In genomic region chr7:99626376-99627270, GRCm38 (mm10) we compare ENCODE assay signal across 7 mouse cellular contexts. TPM values are rescaled to one million over a fixed set of nuclear protein-coding genes. Genes with fewer than 3 reads are reported as not detected.
DNase-seq lines count a peak whose midpoint lies in the region; ATAC-seq and TF ChIP-seq lines count a peak whose summit lies in the region.

TSS of gene Tpbgl (minus strand) at chr7:99627103.

- H3K4me3 ChIP-seq in ES-Bruce4 (ENCODE audit: low read depth, low read length) = peak within 1 kb of the TSS; percentile 61
- peak within 1 kb of the TSS; percentile 50 for H3K4me3 ChIP-seq in forebrain, embryonic 13.5 days
- H3K4me3 ChIP-seq in midbrain, embryonic 11.5 days (ENCODE audit: low read depth, low read length) = peak within 1 kb of the TSS; percentile 44
- peak within 1 kb of the TSS; percentile 50 for H3K4me3 ChIP-seq in stomach, embryonic 16.5 days (replicated peaks; ENCODE audit: low read length)

- no peak for TF ChIP-seq EP300 in ES-Bruce4 (IDR thresholded peaks at IDR 0.05; ENCODE audit: insufficient read depth, low read depth, low read length)

- H3K27me3 ChIP-seq in ES-Bruce4 (ENCODE audit: control insufficient read depth, insufficient read depth, low read length, poor library complexity, severe bottlenecking) = peaks cover 9% of the 10 kb centered on the region
- H3K27me3 ChIP-seq in forebrain, embryonic 13.5 days = peaks cover 78% of the 10 kb centered on the region
- H3K27me3 ChIP-seq in midbrain, embryonic 11.5 days (ENCODE audit: control insufficient read depth, insufficient read depth, low read length) = peaks cover 55% of the 10 kb centered on the region
- H3K27me3 ChIP-seq in stomach, embryonic 16.5 days (ENCODE audit: control insufficient read depth, insufficient read depth, low read length) = peaks cover 38% of the 10 kb centered on the region

- ATAC-seq in forebrain, embryonic 13.5 days = peak; percentile 34
- peak; percentile 41 for ATAC-seq in midbrain, embryonic 11.5 days (ENCODE audit: low FRiP score)
- ATAC-seq in stomach, embryonic 16.5 days (ENCODE audit: insufficient read depth, low FRiP score) = peak; percentile 65

- no peaks in the 10 kb centered on the region for H3K36me3 ChIP-seq in ES-Bruce4 (ENCODE audit: control insufficient read depth, insufficient read depth, low read length, poor library complexity, severe bottlenecking)
- no peaks in the 10 kb centered on the region for H3K36me3 ChIP-seq in forebrain, embryonic 13.5 days (ENCODE audit: poor library complexity, severe bottlenecking)
- no peaks in the 10 kb centered on the region for H3K36me3 ChIP-seq in midbrain, embryonic 11.5 days (ENCODE audit: control insufficient read depth, insufficient read depth, low read length)
- H3K36me3 ChIP-seq in stomach, embryonic 16.5 days (ENCODE audit: control insufficient read depth, insufficient read depth, low read length) = no peaks in the 10 kb centered on the region

- intact Hi-C loops in heart, postnatal 36 days (cut with DNase I) = loop anchor here (2.0 kb wide), 1 partner anchor 32 kb away; no protein-coding TSS in a partner anchor

- peak; percentile 85 to 93 for DNase-seq in adrenal gland, adult (ENCODE audit: inconsistent age in 2 of 2, low spot score in 1 of 2)
- DNase-seq in heart, postnatal 36 days = peak; percentile 77 to 79
- DNase-seq in layer of hippocampus, postnatal 36 days = peak; percentile 30 to 36
- DNase-seq in midbrain, embryonic 11.5 days (ENCODE audit: low spot score, missing footprints) = peak; percentile 92

- no peak for TF ChIP-seq POLR2A in ES-Bruce4 (IDR thresholded peaks at IDR 0.05; ENCODE audit: insufficient read depth, low read length)

- no peak for TF ChIP-seq CTCF in ES-Bruce4 (IDR thresholded peaks at IDR 0.05; ENCODE audit: low read depth, low read length)

- peak within 1 kb of the TSS; percentile 13 for H3K9ac ChIP-seq in ES-Bruce4 (ENCODE audit: low read depth, poor library complexity, severe bottlenecking)
- H3K9ac ChIP-seq in forebrain, embryonic 13.5 days = peak within 1 kb of the TSS; percentile 60
- H3K9ac ChIP-seq in midbrain, embryonic 11.5 days (ENCODE audit: low read length) = peak within 1 kb of the TSS; percentile 14
- H3K9ac ChIP-seq in stomach, embryonic 16.5 days (ENCODE audit: low read length) = peak within 1 kb of the TSS; percentile 61

- peak within 1 kb of the TSS; percentile 89 for H3K4me2 ChIP-seq in forebrain, embryonic 13.5 days
- H3K4me2 ChIP-seq in midbrain, embryonic 11.5 days = peak within 1 kb of the TSS; percentile 57
- peak within 1 kb of the TSS; percentile 94 for H3K4me2 ChIP-seq in stomach, embryonic 16.5 days (ENCODE audit: low read depth, low read length)

- under 1% methylated on average over 73 of the region's 83 CpGs for WGBS in forebrain, embryonic 13.5 days
- WGBS in midbrain, embryonic 11.5 days = under 1% methylated on average over 80 of the region's 83 CpGs
- under 1% methylated on average over 82 of the region's 83 CpGs for WGBS in stomach, embryonic 16.5 days

- no peaks in the 10 kb centered on the region for H3K4me1 ChIP-seq in ES-Bruce4 (ENCODE audit: control insufficient read depth, insufficient read depth, low read length)
- H3K4me1 ChIP-seq in forebrain, embryonic 13.5 days = peaks cover 22% of the 10 kb centered on the region
- peaks cover 12% of the 10 kb centered on the region for H3K4me1 ChIP-seq in midbrain, embryonic 11.5 days (ENCODE audit: control insufficient read depth, insufficient read depth, low read length)
- peaks cover 11% of the 10 kb centered on the region; the same call in 1 of the 2 replicates for H3K4me1 ChIP-seq in stomach, embryonic 16.5 days (ENCODE audit: control insufficient read depth, insufficient read depth, low read length)

- no peak within 1 kb of the TSS for H3K27ac ChIP-seq in ES-Bruce4 (ENCODE audit: insufficient read depth, low read length)
- no peak within 1 kb of the TSS for H3K27ac ChIP-seq in forebrain, embryonic 13.5 days
- H3K27ac ChIP-seq in midbrain, embryonic 11.5 days (ENCODE audit: low read depth, low read length) = no peak within 1 kb of the TSS
- no peak within 1 kb of the TSS for H3K27ac ChIP-seq in stomach, embryonic 16.5 days (ENCODE audit: low read length)

- H3K9me3 ChIP-seq in ES-Bruce4 (replicated peaks; ENCODE audit: control insufficient read depth, insufficient read depth, low read length, poor library complexity, severe bottlenecking) = no peaks in the 10 kb centered on the region
- H3K9me3 ChIP-seq in forebrain, embryonic 13.5 days (replicated peaks) = no peaks in the 10 kb centered on the region
- no peaks in the 10 kb centered on the region for H3K9me3 ChIP-seq in midbrain, embryonic 11.5 days (ENCODE audit: control insufficient read depth, low read length)
- no peaks in the 10 kb centered on the region for H3K9me3 ChIP-seq in stomach, embryonic 16.5 days (replicated peaks; ENCODE audit: control insufficient read depth, low read length)

RNA-seq across cellular contexts. Expression of gene Tpbgl, which starts in this region (rescaled TPM):
- not detected in 2 replicates for polyA plus RNA-seq in ES-Bruce4 (2011; ENCODE audit: insufficient read depth, insufficient read length, low read depth, missing spikeins)
- 0.22 and 0.29 TPM in 2 replicates for polyA plus RNA-seq in forebrain, embryonic 13.5 days (2015; fragmentation: Nextera tagmentation; extraction: Ambion mirVana)
- 1 to 10 TPM; 3.0 to 3.6 TPM for total RNA-seq in heart, postnatal 36 days (2021)
- total RNA-seq in layer of hippocampus, postnatal 36 days (2021) = 1 to 10 TPM; 5.3 to 6.0 TPM
- polyA plus RNA-seq in midbrain, embryonic 11.5 days (2014; fragmentation: Nextera tagmentation; extraction: Ambion mirVana) = 0.34 and 0.92 TPM in 2 replicates
- polyA plus RNA-seq in stomach, embryonic 16.5 days (2015; fragmentation: Nextera tagmentation; extraction: Ambion mirVana) = 1.2 and 1.6 TPM in 2 replicates

Comparison
In these comparisons a context has a peak if more than half of its experiments do, and no peak if none do; other contexts are left out.
1. Peak in ATAC-seq, H3K4me3 ChIP-seq, H3K9ac ChIP-seq and H3K4me2 ChIP-seq in forebrain, embryonic 13.5 days; RNA of the gene not detected or under 1 TPM.
2. Peak in DNase-seq, ATAC-seq, H3K4me3 ChIP-seq, H3K9ac ChIP-seq and H3K4me2 ChIP-seq in midbrain, embryonic 11.5 days; RNA of the gene not detected or under 1 TPM.
3. DNase-seq: peak in every context shown above with its lines; median percentile 92 in midbrain, embryonic 11.5 days; 89 in adrenal gland, adult; 78 in heart, postnatal 36 days; 33 in layer of hippocampus, postnatal 36 days.